Mouse (Mus musculus): Measurements from ENCODE around the gene Shc2.

- TF ChIP-seq POLR2A (IDR thresholded peaks at IDR 0.05; ENCODE audit: low read depth, low read length), result 0 out of 2 replicates have a peak, but pooled peaks have one; percentile 9
- TF ChIP-seq CTCF (IDR thresholded peaks at IDR 0.05; ENCODE audit: borderline replicate concordance, insufficient read depth, low read length), result no peak
Measured at GRCm38 (mm10) chr10:79670071-79670888, 32.6 kb upstream of the Shc2 start.

All from embryonic fibroblast, embryonic 13.5 days (primary cell).